Mouse (Mus musculus) limb, embryonic 11.5 days (tissue): ENCODE results near the gene 4430402I18Rik. TPM values are rescaled to one million over a fixed set of nuclear protein-coding genes. Genes with fewer than 3 reads are reported as not detected.

ENCODE experiments used
- ATAC-seq: fragments of 200-750 bp; cut with Nextera tagmentation; 2 replicates; pipeline ENCODE4 v1.8.0; 2017; ENCODE audit warnings: low read depth; ENCODE audit not compliant: insufficient number of reproducible peaks, low FRiP score, low TSS enrichment
- DNase-seq: peaks from one replicate; pipeline ENCODE4 v3.0.0-alpha.2; 2015; ENCODE audit warnings: low spot score
- H3K27ac ChIP-seq: fragments of 300-500 bp; sonication (generic); replicated peaks from 2 replicates; pipeline ENCODE4 v1.5.1; 2014; ENCODE audit warnings: low read depth, mild to moderate bottlenecking, low read length
- H3K27me3 ChIP-seq: fragments of 300-500 bp; sonication (generic); 2 replicates; pipeline ENCODE4 v1.6.1; 2014; ENCODE audit warnings: mild to moderate bottlenecking, low read length, mixed read lengths; ENCODE audit not compliant: control insufficient read depth, insufficient read depth
- H3K36me3 ChIP-seq: fragments of 300-500 bp; sonication (generic); 2 replicates; pipeline ENCODE4 v1.6.1; 2014; ENCODE audit warnings: mild to moderate bottlenecking, low read length, moderate library complexity, mixed read lengths; ENCODE audit not compliant: control insufficient read depth, insufficient read depth
- H3K4me1 ChIP-seq: fragments of 300-500 bp; sonication (generic); 2 replicates; pipeline ENCODE4 v1.6.1; 2014; ENCODE audit warnings: low read length, mixed read lengths; ENCODE audit not compliant: control insufficient read depth, insufficient read depth
- H3K4me2 ChIP-seq: fragments of 300-500 bp; sonication (generic); 2 replicates; pipeline ENCODE4 v1.6.1; 2014; ENCODE audit warnings: low read depth, mild to moderate bottlenecking, moderate library complexity; ENCODE audit not compliant: severe bottlenecking
- H3K4me3 ChIP-seq: fragments of 300-500 bp; sonication (generic); 2 replicates; pipeline ENCODE4 v1.5.1; 2014; ENCODE audit warnings: low read depth, low read length
- H3K9ac ChIP-seq: fragments of 300-500 bp; sonication (generic); 2 replicates; pipeline ENCODE4 v1.6.1; 2014; ENCODE audit warnings: mild to moderate bottlenecking, low read length
- H3K9me3 ChIP-seq: fragments of 300-500 bp; sonication (generic); 2 replicates; pipeline ENCODE4 v1.6.1; 2016; ENCODE audit warnings: low read length; ENCODE audit not compliant: control insufficient read depth
- WGBS: fragments of 180-500 bp; shearing (Covaris S2); extraction: QIAGEN DNeasy Blood & Tissue Kit; methylation state at CpG from one replicate; pipeline ENCODE4 v1.1.7; 2014; 5-methylcytosine and 5-hydroxymethylcytosine counted together
- polyA plus RNA-seq: library from polyadenylated mRNA; unstranded; fragments of >200 nt; fragmentation: Nextera tagmentation; extraction: Ambion mirVana; gene quantifications from 2 replicates; pipeline ENCODE4 v1.2.1, GENCODE M21; 2014

4430402I18Rik gene
- polyA plus RNA-seq, 1 experiment from 2014 or later = 0.37 TPM

DNA sequence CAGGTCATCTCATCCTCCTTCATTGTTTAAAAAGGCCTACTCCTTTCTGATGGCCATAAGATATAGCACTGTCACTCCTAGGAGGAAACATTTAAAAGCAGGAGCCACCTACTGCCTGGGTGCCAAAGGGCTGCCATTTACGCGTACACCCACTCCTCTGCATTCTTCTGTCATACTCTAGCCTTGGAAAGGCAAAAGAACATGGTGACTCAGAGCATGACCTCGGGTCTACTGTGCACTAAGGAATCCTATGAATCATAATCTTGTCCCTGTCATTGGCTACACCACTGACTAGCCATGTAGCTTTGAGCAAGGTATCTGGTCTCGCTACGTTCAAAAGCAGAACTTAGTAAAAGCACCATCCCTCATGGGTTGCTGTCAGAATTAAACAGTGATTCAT lies 41.2 kb downstream of the 4430402I18Rik start:
- DNase-seq = no peak
- WGBS = 87% methylated on average over 5 of the region's 5 CpGs
- H3K4me3 ChIP-seq = no peak overlapping the region
- no peak overlapping the region for H3K4me2 ChIP-seq
- no peaks in the 10 kb centered on the region for H3K9me3 ChIP-seq
- no peak overlapping the region for H3K27ac ChIP-seq
- H3K9ac ChIP-seq = no peak overlapping the region
- ATAC-seq = no peak
- no peaks in the 10 kb centered on the region for H3K36me3 ChIP-seq
- H3K4me1 ChIP-seq = no peaks in the 10 kb centered on the region
- H3K27me3 ChIP-seq = no peaks in the 10 kb centered on the region

DNA sequence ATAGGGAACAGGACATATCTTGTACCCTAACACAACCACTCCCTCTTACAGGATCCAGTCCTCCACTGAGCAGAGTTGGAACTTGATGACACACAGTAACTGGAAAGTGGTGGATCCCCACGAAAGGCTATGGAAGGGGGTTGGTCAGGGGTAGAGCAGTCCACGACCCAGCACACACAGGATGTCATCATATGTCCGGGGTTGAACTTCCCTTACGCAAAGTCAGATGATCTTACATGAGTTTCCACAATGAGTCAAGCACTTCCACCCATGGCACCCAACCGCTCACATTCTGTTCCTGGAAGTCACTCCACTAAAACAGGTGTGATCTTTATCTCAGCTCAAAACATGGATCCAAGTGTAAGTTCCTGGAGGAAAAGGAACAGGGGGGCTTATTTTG lies 49.8 kb downstream of the 4430402I18Rik start:
- no peaks in the 10 kb centered on the region for H3K4me1 ChIP-seq
- H3K27me3 ChIP-seq = no peaks in the 10 kb centered on the region
- no peak overlapping the region for H3K4me2 ChIP-seq
- H3K27ac ChIP-seq = no peak overlapping the region
- H3K36me3 ChIP-seq = no peaks in the 10 kb centered on the region
- ATAC-seq = no peak
- 87% methylated on average over 5 of the region's 5 CpGs for WGBS
- H3K9me3 ChIP-seq = no peaks in the 10 kb centered on the region
- no peak overlapping the region for H3K9ac ChIP-seq
- no peak overlapping the region for H3K4me3 ChIP-seq
- DNase-seq = no peak

DNA sequence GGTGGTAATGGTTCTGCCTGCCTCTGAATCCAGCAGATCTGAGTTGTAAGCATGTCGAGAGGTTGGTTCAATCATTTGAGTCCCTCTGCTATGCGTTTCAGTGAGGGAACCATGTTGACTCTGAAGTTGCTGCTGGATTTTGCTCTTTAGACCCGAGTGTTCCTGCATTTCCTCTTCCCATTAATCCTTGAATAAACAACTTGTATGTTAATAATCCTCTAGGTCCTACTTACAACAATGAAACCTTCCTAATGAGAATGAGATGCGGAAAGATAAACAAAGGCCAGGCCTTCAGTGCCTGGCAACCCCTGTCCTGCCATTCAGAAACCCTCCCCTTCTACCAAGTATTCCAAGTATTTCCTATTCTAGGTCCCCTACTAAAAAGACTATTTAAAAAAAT lies 51.1 kb downstream of the 4430402I18Rik start:
- H3K4me1 ChIP-seq = no peaks in the 10 kb centered on the region
- whole genome bisulfite sequencing = 71% methylated on average over 4 of the region's 4 CpGs
- no peak overlapping the region for H3K4me3 ChIP-seq
- H3K4me2 ChIP-seq = no peak overlapping the region
- no peaks in the 10 kb centered on the region for H3K9me3 ChIP-seq
- H3K27ac ChIP-seq = no peak overlapping the region
- H3K36me3 ChIP-seq = no peaks in the 10 kb centered on the region
- no peak overlapping the region for H3K9ac ChIP-seq
- H3K27me3 ChIP-seq = no peaks in the 10 kb centered on the region
- ATAC-seq = no peak
- no peak for DNase-seq

DNA sequence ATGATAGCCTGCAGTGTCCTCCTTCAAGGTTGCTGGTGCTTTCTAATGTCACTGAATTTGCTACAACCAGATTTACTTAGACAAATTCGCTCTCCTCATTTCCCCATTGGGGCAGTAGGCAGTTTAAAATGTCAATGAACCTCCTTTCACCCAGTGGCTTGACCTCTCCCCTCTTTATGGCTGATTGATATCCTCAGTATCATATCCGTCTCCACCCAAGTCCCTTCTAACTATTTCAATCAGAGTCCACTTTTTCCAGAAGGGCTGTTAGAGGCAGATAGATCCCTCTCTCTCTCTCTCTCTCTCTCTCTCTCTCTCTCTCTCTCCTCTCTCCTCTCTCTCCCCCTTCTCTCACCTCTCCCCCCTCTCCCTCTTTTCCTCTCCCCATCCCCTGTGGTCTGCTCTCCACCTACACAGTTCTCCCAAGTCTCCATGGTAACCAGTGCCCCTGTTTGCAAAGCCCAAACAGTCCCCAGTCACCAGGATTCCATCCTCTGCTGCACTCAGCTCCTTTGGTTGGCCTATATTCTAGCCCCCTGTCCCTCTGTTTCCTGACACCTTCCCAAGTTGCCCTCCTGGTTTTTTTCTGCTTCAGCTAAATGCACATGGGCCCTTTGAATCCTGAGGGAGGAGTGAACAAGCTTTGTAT lies 51.9 kb downstream of the 4430402I18Rik start:
- WGBS = 67% methylated on average over 2 of the region's 2 CpGs
- no peak for ATAC-seq

DNA sequence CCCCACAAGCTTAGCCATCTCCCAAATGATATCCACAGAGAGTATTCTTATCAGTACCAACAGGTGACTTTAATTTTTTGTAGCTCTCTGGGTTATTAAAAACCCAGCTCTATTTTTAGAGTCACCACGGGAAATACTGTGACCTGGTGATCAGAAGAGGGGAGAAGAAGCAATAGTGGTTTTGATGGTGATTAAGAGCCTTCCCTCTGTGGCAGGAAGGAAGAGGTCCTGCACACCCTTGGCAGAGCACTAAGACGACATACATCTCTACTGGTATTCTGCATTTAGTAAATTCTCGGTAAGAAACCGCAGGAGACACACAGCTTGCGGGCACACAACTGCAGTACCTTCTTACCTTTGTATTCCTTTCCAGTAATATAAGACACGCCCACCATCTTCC lies 53.0 kb downstream of the 4430402I18Rik start:
- DNase-seq (no peak), ATAC-seq (no peak)
- no peak overlapping the region for H3K9ac ChIP-seq
- no peak overlapping the region for H3K4me3 ChIP-seq
- H3K27ac ChIP-seq = no peak overlapping the region
- 82% methylated on average over 6 of the region's 6 CpGs for WGBS
- H3K9me3 ChIP-seq = no peaks in the 10 kb centered on the region
- H3K27me3 ChIP-seq = no peaks in the 10 kb centered on the region
- H3K36me3 ChIP-seq = no peaks in the 10 kb centered on the region
- H3K4me2 ChIP-seq = no peak overlapping the region
- no peaks in the 10 kb centered on the region for H3K4me1 ChIP-seq

More for the DNA sequence above, 51.9 kb downstream of the 4430402I18Rik start:
- no peak overlapping the region for H3K27ac ChIP-seq
- no peaks in the 10 kb centered on the region for H3K27me3 ChIP-seq
- no peaks in the 10 kb centered on the region for H3K36me3 ChIP-seq
- DNase-seq = no peak
- no peak overlapping the region for H3K4me2 ChIP-seq
- H3K4me1 ChIP-seq = no peaks in the 10 kb centered on the region
- no peaks in the 10 kb centered on the region for H3K9me3 ChIP-seq
- H3K9ac ChIP-seq = no peak overlapping the region
- no peak overlapping the region for H3K4me3 ChIP-seq

DNA sequence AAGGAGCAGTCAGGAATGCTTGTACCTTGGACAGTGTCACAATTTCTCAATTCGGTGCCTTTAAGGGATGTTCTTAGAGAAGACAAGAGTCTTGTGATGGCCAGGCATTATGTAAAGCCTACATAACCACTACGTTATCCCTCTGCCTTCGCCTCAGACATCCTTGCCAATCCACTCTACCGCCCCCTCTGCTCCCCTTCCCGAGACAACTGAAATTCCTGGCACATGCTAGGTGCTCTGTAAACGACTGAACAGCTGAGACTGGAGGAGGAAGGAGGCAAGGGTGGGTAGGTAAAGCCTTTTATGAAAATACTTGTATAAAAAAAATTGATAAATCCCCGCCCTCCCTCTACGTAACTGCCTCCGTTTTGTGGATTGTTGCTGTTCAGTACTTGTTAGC lies 58.9 kb downstream of the 4430402I18Rik start:
- WGBS = 60% methylated on average over 9 of the region's 9 CpGs
- H3K9me3 ChIP-seq = no peaks in the 10 kb centered on the region
- H3K27ac ChIP-seq = no peak overlapping the region
- no peak overlapping the region for H3K4me3 ChIP-seq
- no peaks in the 10 kb centered on the region for H3K27me3 ChIP-seq
- H3K9ac ChIP-seq = no peak overlapping the region
- no peak overlapping the region for H3K4me2 ChIP-seq
- no peak for ATAC-seq
- DNase-seq = no peak
- H3K4me1 ChIP-seq = peaks cover 14% of the 10 kb centered on the region
- H3K36me3 ChIP-seq = no peaks in the 10 kb centered on the region

DNA sequence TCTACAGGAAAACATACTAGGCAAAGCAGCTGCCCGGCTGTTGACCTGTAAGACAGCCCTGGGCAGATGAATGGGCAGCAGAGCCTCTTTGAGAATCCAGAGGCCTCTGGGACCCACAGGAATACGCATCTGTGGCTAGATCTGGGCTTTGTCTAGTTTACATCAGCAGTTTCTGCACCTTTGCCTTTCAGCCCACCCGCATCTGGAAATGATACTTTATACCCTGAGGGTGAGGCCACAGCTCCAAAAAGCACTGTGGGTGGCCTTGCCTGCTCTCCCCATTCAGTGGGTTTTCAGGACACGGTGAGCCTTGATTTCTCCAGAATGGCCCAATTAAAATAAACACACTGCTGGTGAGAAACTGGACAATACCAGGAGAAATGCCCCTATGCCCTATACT lies 59.4 kb downstream of the 4430402I18Rik start:
- DNase-seq (peak; percentile 70), ATAC-seq (no peak)
- Histone ChIP-seq H3K27ac (0 out of 2 replicates have a peak overlapping the region, but pooled peaks have one; percentile 3), H3K36me3 (no peaks in the 10 kb centered on the region), H3K27me3 (no peaks in the 10 kb centered on the region), H3K4me2 (no peak overlapping the region), H3K9me3 (no peaks in the 10 kb centered on the region), H3K9ac (no peak overlapping the region), H3K4me1 (peaks cover 14% of the 10 kb centered on the region), H3K4me3 (no peak overlapping the region)
- WGBS = 18% methylated on average over 4 of the region's 4 CpGs

DNA sequence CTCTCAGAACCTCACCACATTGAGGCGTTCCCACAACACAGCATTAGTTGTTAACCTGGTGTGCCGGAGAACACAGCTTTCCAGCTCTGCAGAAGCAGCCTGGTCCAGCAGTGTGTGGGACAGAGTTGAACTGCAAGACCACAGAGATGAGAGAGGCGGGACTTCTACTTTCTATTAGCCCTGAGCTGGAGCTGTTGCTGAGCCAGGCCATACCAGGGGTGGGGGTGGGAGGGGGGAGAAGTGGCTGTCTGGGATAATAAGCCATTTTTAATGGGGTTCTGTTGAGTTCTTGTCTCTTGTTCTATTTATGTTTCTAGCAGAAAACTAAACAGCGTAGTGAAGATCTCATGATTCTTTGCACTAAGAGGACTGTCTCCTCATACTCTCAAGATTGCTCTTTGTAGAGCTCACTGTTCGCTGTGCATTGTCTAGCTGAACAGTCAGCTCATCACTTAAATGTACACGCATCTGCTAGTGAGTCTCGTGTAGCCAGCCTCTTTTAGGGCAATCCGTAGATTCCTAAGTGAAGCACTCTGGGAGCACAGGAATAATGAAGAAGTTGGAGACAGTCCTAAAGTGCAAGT lies 64.0 kb downstream of the 4430402I18Rik start:
- Histone ChIP-seq H3K27me3 (no peaks in the 10 kb centered on the region), H3K36me3 (no peaks in the 10 kb centered on the region), H3K4me3 (no peak overlapping the region), H3K9ac (no peak overlapping the region), H3K4me2 (no peak overlapping the region), H3K4me1 (peaks cover 12% of the 10 kb centered on the region), H3K9me3 (no peaks in the 10 kb centered on the region), H3K27ac (no peak overlapping the region)
- ATAC-seq (no peak), DNase-seq (no peak)
- 85% methylated on average over 8 of the region's 8 CpGs for WGBS

DNA sequence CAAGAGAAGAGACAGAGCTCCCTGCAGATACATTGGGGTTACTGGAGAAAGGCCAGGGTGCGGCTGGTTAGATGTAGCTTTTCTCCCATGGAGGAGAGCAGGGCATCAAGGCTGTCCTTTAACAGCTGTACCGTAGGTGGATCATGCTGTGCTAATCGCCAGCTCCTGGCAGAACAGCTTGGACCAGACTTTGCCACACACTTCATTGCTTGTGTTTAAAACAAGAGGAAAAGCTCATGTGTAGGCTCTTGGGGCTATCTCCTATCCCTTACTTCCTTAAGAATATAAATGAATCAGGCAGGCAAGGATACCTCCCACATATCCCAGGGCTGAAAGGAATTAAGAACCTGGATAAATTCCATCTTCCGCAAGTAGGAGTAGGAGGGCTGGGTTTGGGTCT lies 64.8 kb downstream of the 4430402I18Rik start:
- Histone ChIP-seq H3K4me3 (no peak overlapping the region), H3K9ac (no peak overlapping the region), H3K36me3 (no peaks in the 10 kb centered on the region), H3K9me3 (no peaks in the 10 kb centered on the region), H3K27ac (no peak overlapping the region), H3K4me2 (no peak overlapping the region), H3K4me1 (peaks cover 5% of the 10 kb centered on the region; the same call in 1 of the 2 replicates), H3K27me3 (no peaks in the 10 kb centered on the region)
- DNase-seq = no peak
- 89% methylated on average over 4 of the region's 4 CpGs for WGBS
- ATAC-seq = no peak
